Mouse (Mus musculus): ENCODE data around the gene Ggta1.

Gene Ggta1

DNA sequence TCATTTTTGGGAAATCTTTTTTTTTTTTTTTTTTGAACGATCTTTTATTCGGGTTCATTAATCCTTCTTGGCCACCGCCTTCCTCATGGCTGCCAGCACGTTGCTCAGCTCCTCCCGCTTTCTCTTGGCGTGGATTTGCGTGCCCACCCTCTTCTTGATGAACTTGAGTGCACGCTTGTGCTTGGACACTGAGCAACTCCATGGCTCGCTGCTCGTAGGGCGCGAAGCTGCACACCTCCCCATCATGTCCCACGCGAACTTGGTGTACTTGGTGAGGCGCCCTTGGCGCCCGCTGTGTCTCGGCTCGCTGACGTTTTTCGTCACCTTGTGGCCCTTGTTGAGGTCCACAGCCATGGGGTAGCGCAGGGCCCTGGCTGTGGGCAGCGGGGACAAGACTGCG is 28.1 kb upstream of the Ggta1 start:
- DNase-seq (ENCODE audit: low spot score in 2 of 2): no peak

- DNase-seq (ENCODE audit: low spot score in 2 of 2): peak; percentile 63 to 65
Observed at GRCm38 (mm10) chr2:35490458-35491111, 27.6 kb upstream of the Ggta1 start.

- DNase-seq (ENCODE audit: low spot score in 2 of 2): no peak
Observed at GRCm38 (mm10) chr2:35487700-35488099, 24.7 kb upstream of the Ggta1 start.

DNA sequence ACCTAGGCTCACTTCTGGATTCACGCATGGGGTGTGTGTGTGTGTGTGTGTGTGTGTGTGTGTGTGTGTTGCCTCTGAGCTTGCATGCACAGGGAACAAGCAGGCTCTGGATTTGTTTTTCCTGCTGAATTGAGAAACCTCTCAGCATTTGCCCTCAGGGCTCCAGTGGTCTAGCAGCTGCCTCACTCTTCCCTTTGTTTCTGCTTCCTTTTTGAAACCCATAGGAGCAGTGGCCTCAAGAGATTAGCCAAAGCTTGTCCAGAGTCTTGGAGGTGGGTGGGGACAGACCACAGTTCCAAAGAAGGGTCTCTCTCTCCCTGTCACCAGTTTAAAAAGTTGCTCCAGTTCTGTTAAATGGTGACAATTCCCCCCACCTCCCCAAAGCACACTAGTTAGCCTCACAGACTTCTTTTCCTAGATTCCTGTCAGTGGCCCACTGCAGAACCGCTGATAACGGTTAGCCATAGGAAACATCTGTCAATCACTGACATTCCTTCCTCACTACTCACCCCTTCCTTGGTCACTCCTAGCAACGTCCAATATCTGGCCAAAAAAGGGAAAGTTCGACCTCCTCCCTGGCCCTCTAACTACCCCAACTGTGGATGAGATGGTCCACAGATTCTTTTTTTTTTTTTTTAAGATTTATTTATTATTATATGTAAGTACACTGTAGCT is 24.1 kb upstream of the Ggta1 start:
- no peak for DNase-seq (ENCODE audit: low spot score in 2 of 2)

- DNase-seq (ENCODE audit: low spot score in 2 of 2): no peak
Observed at GRCm38 (mm10) chr2:35484102-35484501, 21.1 kb upstream of the Ggta1 start.

GRCm38 (mm10) chr2:35483402-35483801 is 20.4 kb upstream of the Ggta1 start:
- DNase-seq (ENCODE audit: low spot score in 2 of 2): no peak

GRCm38 (mm10) chr2:35481322-35481990 is 18.4 kb upstream of the Ggta1 start:
- DNase-seq (ENCODE audit: low spot score in 2 of 2): no peak

DNA sequence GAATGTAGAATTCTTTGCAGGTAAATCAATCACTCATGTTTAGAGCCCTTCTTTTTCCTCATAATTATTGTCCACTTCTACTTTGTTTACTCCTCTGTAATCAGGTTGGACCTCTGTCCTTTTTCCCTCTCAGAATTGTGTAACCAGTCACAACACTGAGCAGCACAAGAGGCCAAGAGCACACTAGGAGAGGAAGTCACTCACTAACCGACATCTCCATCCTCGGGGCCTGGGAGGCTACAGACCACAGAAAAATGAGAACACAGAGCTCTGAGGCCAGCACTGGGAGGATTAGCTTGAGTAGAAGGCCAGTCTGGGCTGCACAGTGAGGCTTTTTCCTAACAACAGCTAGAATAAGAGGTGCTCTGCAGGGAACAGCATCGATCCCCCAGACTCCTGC is 17.0 kb upstream of the Ggta1 start:
- DNase-seq (ENCODE audit: low spot score in 2 of 2): no peak

GRCm38 (mm10) chr2:35478812-35479122 is 15.7 kb upstream of the Ggta1 start:
- no peak for DNase-seq (ENCODE audit: low spot score in 2 of 2)

- DNase-seq (ENCODE audit: low spot score in 2 of 2): no peak
Observed at GRCm38 (mm10) chr2:35477999-35478811, 15.2 kb upstream of the Ggta1 start.

DNA sequence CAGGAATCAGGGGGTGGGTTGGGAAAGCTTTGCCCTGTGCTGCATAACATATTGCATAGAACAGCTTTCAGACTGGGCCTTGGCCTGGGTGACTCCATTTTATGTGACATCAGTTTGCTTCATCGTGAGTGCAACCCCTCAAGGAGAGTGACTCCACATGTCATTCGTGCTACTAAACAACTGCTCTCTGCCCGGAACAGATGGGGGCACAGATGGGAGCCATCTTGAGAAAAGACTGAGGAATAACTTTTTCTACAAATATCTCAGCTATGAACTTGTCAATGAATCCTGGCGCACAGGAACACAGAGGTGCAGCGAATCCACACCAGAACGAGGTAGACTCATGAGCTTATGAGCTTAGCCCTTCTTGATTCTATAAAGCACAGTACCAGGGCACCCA is 14.3 kb upstream of the Ggta1 start:
- DNase-seq (ENCODE audit: low spot score in 2 of 2): no peak

DNA sequence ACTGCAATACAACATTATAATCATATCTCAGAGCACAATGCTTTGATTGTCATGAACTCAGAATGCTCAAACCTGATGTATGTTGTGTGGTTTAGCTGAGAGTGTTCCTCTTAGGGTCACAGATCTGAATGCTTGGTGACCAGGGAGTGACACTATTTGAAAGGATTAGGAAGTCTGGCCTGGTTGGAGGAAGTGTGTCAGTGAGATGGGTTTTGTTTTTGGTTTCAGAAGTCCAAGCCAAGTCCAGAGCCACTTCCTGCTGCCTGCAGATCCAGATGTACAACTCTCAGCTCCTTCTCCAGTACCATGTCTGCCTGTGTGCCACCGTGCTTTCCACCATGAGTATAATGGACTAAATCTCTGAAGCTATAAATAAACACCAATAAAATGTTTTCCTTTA is 11.9 kb upstream of the Ggta1 start:
- no peak for DNase-seq (ENCODE audit: low spot score in 2 of 2)

- DNase-seq (ENCODE audit: low spot score in 2 of 2): no peak
Observed at GRCm38 (mm10) chr2:35469266-35469665, 6.2 kb upstream of the Ggta1 start.

- no peak for DNase-seq (ENCODE audit: low spot score in 2 of 2)
Observed at GRCm38 (mm10) chr2:35468276-35468675, 5.2 kb upstream of the Ggta1 start.

DNA sequence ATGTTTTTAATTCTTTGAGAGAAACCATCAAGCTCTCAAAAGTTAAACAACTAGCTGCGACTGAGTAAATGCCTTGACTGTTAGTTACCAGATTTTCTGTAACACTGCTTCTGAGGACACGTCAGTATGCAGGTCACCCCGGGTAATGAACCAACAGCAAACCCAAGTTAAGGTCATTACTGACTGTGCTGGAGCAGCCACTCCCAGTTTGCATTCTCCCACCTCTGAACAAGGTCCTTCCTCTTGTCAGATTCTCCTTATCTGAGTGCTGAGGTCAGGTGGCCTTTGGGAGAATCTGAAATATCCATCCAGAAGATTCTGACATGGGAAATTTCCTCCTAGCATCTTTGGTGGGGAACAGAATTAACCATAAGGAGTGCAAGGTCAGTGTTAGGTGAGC is 4.8 kb upstream of the Ggta1 start:
- DNase-seq (ENCODE audit: low spot score in 2 of 2): no peak

DNA sequence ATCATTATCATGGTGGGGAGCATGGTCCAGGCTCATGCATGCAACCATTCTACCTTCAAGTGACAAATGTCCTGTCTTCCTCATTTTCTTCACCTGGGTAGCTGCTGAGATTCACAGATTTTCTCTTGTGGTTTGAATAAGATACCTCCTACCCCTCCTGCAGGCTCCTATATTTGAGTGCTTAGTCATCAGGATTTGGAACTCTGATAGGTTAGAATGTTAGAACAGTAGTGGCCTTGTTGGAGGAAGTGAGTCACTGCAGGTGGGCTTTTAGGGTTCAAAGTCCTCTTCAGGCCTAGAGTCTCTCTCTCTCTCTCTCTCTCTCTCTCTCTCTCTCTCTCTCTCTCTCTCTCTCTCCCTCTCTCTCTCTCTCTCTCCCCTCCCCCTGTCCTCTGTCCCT is 2.6 kb upstream of the Ggta1 start:
- no peak for DNase-seq (ENCODE audit: low spot score in 2 of 2)

DNA sequence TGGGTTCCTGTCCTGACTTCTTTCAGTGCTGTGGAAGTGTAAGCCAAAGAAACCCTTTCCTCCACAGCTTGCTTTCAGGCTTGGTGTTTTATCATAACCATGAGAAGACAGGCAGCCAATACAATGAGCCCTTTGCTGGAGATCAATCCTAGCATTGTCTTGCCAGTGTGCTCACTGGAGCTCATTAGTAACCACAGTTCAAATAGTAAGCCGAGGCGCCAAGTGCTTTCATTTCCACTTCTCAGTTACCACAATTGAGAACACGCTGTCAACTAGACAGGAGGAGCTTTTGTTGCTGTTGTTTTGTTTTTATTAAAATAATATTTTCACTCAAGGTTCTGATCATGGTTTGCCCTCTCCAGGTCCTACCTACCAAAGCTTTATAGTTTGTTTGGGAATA is 1.5 kb upstream of the Ggta1 start:
- DNase-seq (ENCODE audit: low spot score in 2 of 2): no peak

DNA sequence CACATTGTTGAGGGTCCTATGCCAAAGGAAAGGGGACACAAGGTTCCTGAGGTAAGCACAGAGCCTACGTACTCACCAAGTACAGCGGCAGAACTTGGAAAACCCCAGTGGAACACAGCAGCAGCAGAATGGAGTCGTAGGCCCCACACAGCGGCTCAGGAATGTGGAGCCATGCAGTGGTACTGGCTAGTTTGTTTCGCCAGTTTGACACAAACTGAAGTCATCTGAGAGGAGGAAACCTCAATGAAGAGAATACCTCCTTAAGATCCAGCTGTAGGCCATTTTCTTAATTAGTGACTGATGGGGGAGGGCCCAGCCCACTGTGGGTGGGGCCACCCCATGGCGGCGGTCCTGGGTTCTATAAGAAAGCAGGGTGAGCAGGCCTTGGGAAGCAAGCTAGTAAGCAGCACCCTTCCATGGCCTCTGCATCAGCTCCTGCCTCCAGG is 1.1 kb upstream of the Ggta1 start:
- no peak for DNase-seq (ENCODE audit: low spot score in 2 of 2)

DNA sequence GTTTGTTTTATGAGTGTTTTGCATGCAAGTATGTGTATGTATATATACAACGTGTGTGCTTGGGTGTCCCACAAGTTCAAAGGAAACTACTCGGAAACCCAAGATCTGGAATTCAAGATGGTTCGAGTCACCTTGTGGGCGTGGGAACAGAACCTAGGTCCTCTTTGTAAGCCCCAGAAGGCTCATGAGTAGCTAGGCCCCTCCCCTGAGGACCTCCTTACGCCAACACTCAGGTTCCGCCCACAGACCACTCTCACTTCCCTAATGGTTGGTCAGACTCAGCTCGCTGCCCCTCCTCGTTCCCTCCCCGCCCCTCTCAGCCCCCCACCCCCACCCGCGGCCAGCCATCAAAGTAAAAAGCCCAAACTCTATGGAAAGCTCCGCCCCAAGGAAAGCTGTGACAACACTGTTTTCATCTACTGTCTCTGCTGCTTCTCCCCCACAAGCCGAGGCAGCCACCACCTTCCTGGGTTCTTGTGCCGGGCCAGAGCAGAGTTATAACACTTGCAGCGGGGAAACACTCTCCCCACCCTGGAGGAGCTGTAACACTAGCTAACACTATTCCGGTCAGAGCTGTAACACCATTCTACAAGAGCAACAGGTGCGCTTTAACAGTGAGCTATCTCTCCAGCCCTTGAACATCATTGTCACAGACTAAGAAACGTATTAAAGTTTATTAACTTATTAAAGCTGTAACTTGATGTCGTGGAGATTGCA is 499 bp upstream of the Ggta1 start:
- no peak for DNase-seq (ENCODE audit: low spot score in 2 of 2)

- DNase-seq (ENCODE audit: low spot score in 2 of 2): no peak
Observed at GRCm38 (mm10) chr2:35461971-35462787, 852 bp downstream of the Ggta1 start.
